Mouse (Mus musculus) heart, adult 8-10 months (tissue): ENCODE results near the gene Llgl2. TPM values are rescaled to one million over a fixed set of nuclear protein-coding genes. Genes with fewer than 3 reads are reported as not detected.
A peak's percentile ranks its signal among the peaks of the same experiment; 100 is the strongest.

Experiments used
- DNase-seq: peaks from one replicate; pipeline ENCODE4 v3.0.0; 2022; ENCODE audit warnings: low spot score
- total RNA-seq, 4 experiments: library from RNA; stranded (reverse); gene quantifications; 2 replicates each; pipeline ENCODE4 v1.2.4; 2022

Gene Llgl2
- 10 to 100 TPM; 15.7 to 31.8 (median 20.3) TPM for total RNA-seq

- DNase-seq: peak; percentile 71
Observed at GRCm38 (mm10) chr11:115823774-115824740, at the start of gene Llgl2. Gene Llgl2, plus strand, starts transcription at chr11:115824049.

DNA sequence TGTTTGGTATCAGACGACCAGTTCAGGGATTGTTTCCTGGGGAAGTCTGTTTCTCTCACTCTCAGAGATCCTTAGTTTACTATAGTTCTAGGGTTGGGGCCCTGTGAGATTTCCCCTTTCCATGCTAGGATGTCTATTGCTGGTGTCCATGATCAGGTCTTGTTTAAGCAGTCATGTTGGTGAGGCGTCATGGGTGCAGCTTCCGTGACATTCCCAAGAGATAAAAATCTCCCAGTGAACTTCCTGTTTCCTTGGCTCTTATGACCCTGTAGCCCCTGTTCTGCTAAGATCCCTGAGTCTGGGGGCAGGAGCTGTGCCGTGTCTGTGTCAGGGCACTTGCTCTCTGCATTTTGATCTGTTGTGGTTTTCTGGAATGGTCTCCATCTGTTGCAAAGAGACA lies 49.2 kb upstream of the Llgl2 start:
- no peak for DNase-seq

DNA sequence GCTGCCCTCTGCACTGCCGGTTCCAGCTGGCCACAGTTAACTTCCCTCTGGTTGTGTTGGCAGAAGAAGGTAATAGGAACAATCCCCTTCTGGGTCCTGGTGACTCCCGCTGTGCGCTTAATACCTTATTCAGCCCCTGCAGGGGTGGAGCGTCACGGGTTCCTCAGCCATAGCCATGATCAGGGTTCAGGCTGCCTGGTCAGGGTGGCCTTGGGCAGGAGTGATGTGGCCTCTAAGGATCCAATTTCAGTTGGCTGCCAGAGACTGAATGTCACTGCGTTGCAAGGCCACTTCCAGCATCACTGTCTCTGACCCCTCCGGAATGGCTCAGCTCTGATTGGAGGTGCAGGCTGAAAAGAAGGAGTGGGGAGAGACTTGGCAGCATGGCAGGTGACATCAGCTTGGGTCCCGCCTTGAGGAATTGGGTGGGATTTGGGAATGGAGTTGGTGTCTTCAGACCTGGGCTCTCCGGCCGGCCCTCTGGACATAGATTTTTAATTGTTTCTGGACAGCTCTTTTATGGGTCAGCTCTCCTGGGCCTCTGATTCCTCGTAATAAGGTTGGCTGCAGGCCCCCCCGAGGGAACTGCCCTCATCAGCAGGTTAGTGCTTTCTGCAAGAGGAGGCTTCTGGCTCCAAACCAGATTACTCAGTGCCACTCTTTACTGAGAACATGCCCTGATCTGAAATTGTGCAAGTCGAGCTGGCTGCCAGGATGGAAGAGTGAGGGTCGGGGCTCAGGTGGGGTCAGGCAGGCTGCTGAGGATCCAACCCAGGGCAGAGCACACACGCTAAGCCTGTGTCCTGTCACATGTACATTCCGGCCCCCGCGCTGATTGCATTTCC lies 47.8 kb upstream of the Llgl2 start:
- peak; percentile 61 for DNase-seq

GRCm38 (mm10) chr11:115776954-115777353 lies 46.9 kb upstream of the Llgl2 start:
- DNase-seq: no peak

- DNase-seq: no peak
Observed at GRCm38 (mm10) chr11:115777487-115778335, 46.1 kb upstream of the Llgl2 start.

GRCm38 (mm10) chr11:115779038-115779571 lies 44.7 kb upstream of the Llgl2 start:
- DNase-seq: peak; percentile 96

DNA sequence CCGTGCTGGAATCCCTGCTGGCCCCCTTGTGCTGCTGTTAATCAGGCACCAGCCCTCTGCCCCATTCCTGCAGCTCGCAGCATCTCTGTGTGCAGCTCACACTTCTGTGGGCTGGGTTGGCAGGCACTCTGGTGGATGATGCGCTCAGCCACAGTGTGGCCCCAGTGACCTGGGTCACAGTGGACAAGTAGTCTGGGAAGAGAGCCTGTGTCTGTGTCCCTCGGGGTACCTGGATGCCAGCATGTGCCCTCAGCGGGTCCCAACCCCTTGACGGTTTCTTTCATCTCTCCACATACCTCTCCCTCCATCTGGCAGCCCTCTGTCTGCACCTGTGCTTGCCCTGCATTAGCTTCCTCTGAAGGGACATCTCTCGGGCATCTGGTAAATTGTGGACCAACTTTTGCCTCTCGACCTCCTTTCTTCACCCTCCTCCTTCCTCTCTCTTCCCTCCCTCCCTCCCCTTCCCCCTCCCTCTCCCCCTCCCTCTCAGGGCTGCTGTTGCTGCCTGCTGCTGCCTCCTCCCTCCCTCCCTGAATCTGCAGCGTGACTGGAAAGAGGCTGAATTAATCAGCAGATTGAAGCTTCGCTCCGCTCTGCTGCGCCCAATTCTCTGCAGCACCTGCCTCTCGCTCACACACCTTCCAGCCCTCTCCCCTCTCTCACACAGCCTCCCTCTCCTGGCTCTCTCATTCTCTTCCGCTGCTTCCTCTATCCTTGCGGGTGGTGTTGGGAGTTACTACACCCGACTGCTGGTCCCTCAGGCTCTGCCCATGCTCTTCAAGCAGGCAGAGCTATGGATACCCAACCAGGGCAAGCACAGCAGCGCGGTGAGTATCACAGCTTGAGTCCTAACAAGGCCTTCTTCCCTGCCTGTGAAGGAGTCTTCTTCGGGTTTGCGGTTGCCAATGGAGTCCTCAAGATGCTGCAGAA lies 43.4 kb upstream of the Llgl2 start:
- no peak for DNase-seq

- DNase-seq: no peak
Observed at GRCm38 (mm10) chr11:115786473-115786872, 37.4 kb upstream of the Llgl2 start.

- DNase-seq: no peak
Observed at GRCm38 (mm10) chr11:115789787-115790186, 34.1 kb upstream of the Llgl2 start.

DNA sequence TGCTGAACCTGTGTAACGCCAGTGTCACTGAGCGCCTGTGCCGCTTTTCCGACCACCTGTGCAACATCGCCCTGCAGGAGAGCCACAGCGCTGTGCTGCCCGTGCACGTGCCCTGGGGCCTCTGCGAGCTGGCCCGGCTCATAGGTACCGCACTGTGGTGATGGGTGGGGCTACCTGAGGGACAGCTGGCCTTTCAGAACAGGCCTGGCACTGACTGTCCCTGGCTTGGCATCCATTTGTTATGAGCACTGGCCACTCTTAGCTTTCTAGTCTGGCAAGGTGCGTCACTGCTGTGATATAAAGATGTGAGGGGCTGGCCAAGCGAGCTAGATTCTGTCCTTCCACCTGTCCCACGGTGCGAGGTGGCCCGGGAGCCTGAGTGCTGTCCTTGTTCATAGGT lies 31.9 kb upstream of the Llgl2 start:
- no peak for DNase-seq

DNA sequence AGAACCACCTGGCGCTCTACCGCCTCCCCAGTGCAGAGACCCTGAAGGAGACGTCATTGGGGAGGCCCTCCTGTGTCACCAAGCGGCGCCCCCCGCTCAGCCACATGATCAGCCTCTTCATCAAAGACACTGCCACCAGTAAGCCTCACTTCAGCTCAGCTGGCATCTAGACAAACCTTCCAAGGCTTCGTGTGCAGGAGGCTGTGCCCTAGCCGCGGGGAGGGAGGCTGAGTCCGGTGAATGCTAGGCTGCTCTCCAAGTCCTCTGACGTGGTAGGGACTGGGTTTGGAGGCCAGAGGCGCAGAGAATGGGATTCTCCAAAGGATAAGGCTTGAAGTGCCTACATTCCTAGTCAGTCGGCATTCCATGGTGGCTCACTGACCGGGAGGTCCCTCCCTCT lies 31.5 kb upstream of the Llgl2 start:
- DNase-seq: no peak

DNA sequence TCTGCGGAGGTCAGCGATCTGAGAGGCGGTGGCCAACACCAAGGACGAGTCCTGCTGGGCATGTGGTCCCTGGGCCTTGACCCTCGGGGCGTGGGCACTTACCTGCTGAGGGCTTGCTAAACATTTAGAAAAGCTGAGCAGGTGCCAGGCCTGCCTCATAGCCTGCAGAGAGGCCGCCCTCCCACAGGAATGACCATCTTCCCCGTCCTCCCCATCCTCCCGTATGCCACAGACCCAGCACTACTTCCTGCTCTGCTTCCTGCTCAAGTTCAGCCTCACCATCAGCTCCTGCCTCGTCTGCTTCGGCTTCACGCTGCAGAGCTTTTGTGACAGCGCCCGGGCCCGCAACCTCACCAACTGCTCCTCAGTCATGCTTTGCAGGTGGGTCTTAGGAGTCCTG lies 27.0 kb upstream of the Llgl2 start:
- no peak for DNase-seq

- no peak for DNase-seq
Observed at GRCm38 (mm10) chr11:115797665-115798064, 26.2 kb upstream of the Llgl2 start.

DNA sequence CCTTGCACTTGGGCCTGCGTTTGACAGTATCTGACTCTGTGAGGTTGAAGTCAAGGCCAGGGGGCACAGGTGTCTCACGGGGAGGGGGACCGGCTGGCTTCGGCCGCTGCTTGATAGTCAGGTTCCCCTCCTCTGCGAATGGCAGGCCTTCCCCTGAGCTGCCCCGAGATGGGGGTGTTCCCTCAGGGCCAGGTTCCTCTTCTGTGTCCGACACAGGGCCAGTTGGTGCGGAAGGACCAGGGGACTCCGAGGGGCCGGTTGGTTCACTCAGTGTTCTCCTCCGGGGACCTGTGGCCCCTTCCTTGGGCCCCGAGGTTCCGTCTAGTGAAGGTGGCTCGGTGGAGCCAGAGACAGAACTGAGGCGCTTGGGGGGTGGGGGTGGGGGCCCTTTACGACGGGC lies 22.9 kb upstream of the Llgl2 start:
- no peak for DNase-seq

DNA sequence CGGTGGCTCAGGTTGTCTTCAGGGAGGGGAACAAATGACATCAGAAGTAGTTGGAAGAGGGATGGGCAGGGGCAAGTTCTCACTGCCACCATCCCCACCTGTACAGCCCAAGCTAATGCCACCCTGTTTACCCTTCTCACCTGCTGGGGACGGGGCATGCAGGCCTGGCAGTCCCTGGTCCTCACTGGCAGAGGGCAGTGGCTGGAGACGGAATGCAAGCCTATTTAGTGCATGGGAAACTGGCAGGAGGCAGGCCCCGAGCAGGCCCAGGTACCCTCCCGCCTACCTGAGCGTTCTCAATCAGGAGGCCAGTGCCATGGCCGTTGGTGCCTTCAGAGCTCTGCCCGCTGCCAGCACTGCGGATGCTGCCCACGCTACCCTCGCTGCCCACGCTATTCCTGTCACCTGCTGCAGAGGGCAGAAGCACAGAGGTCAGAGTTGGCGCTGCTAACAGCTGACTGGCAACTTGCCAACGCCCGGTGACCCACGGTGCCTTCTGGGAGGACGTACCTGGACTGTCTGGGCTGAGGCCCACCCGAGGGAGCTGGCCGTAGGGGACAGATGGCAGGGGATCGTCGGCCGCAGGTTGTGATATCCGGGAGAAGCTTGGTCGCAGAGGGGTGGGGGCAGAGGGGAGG lies 20.7 kb upstream of the Llgl2 start:
- no peak for DNase-seq

GRCm38 (mm10) chr11:115805005-115805404 lies 18.8 kb upstream of the Llgl2 start:
- DNase-seq: no peak

DNA sequence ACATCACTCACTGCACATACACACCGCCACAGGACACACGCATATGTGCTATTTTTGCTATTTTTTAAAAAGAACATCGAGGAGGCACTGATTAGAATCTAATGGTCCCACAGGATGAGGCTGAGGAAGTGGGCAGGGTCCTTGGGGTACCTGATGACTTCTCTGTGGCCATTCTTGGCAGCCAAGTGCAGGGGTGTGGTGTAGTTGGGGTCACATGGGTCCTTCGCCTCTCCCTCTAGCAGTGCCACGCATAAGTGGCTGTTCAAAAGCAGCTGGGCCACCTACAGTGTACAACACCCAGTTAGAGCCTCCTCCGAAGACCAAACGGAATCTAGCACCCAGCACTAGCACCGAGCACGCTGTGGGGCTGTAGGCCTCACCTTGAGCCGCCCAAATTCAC lies 17.7 kb upstream of the Llgl2 start:
- peak; percentile 40 for DNase-seq

GRCm38 (mm10) chr11:115807306-115807705 lies 16.5 kb upstream of the Llgl2 start:
- DNase-seq: no peak

GRCm38 (mm10) chr11:115807971-115808370 lies 15.9 kb upstream of the Llgl2 start:
- DNase-seq: no peak
